Mouse (Mus musculus): ENCODE data around the gene Cdk6.

- TF ChIP-seq EP300 (IDR thresholded peaks at IDR 0.05; ENCODE audit: insufficient read depth, low read depth, low read length), result no peak
- TF ChIP-seq CTCF (IDR thresholded peaks at IDR 0.05), result no peak
- no peak for TF ChIP-seq POLR2A (IDR thresholded peaks at IDR 0.05; ENCODE audit: insufficient read depth, low read depth, low read length)
Measured at GRCm38 (mm10) chr5:3500957-3501563, 159.8 kb downstream of the Cdk6 start.

Data from heart, adult 2 months (tissue).